Mouse (Mus musculus): Measurements from ENCODE around the gene Gm10840.

GRCm38 (mm10) chr11:106191716-106192115 lies 31.1 kb downstream of the Gm10840 start:
- no peak for TF ChIP-seq CTCF (IDR thresholded peaks at IDR 0.05; ENCODE audit: extremely low read depth, insufficient read depth, insufficient read length, insufficient replicate concordance)
- TF ChIP-seq POLR2A (IDR thresholded peaks at IDR 0.05; ENCODE audit: low read depth, low read length) = no peak

Data from spleen, adult 2 months (tissue).